Mouse (Mus musculus): ENCODE results near the gene Vmn1r28. TPM values are rescaled to one million over a fixed set of nuclear protein-coding genes. Genes with fewer than 3 reads are reported as not detected.
"Not testable (repeated sequence)": the region's sequence is repeated elsewhere in the genome, so short reads cannot be mapped to it uniquely, and the experiment has no call there.

Vmn1r28 gene
- total RNA-seq (2022) = not detected

DNA sequence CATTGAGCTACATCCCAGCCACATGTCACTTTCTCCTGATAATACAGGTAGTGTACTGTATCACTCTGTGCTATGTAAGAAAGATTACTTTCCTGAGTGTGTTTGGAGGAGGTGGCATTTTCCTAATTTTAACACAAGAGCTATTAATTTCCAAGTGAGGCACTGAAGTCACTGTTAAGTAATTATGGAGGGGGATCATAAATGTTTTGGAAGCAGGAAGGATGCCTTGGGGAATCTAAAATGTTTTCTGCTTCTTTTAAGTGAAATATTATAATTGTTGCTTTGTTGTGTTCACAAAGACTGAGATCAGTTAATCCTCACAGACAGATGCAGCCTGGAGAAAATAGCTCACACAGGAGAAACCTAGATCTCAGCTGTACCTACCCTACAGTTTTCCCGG, at the start of gene Vmn1r28:
Vmn1r28 (plus strand) TSS at position 301 of the 400 bp plus-strand sequence.
- no peak for DNase-seq (ENCODE audit: low spot score in 2 of 2)

DNA sequence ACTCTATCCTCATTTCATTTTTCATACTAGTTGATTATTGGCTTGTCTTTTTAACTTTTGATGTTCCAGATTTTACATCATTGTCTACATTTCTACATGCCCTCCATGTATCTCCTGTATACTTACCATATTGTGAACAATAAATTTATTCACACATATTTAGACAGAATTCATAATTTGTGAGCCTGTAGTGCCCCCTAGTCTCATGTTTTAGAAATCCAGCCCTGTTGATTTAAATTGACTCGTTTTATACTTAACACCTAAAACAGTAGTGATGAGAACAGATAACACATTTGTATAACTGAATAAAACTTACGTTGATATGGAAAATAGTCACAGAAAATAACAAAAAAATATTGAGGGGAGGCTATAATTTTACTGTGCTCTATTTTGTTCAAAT, 45.7 kb upstream of the Vmn1r28 start:
- DNase-seq (ENCODE audit: low spot score in 2 of 2) = no peak

DNA sequence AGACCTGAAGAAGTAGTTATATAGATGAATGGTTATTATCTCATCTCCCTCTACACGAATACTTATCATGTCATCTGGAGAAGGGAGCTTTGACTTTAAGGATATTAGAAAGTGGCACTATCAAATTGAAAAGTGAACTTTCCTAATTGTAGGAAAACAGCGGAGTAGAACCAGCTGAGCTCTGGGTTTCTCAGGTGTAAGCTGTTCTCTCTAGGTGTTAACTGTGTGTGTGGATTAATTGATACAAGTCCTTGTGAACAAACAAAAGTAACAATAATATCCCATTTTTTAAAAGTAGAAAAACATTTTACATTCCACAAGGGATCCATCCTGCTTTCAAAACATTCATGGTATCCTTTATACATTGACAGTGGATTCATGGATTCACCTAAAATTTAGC, 43.1 kb upstream of the Vmn1r28 start, which contains the start of gene Vmn1r27:
Vmn1r27 (minus strand) TSS at position 101 of the 400 bp plus-strand sequence.
- DNase-seq (ENCODE audit: low spot score in 2 of 2) = no peak

DNA sequence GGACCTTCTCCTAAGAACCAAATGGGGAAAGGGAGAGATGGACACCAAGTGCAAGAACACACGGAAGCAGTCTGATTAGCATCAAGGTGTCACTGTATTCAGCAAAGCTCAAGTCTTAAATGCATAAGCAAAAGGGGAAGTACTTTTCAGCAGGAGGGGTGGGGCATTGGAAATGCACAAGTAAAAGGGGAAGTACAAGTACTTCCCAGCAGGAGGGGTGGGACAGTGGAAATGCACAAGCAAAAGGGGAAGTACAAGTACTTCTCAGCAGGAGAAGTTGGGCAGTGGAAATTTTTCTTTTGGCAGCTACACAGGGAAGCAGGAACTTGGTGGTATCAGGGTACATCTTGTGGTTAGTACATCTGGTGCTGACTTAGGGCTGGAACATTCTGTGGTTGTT, 17.8 kb downstream of the Vmn1r28 start:
- DNase-seq (ENCODE audit: low spot score in 2 of 2) = not testable (repeated sequence)

DNA sequence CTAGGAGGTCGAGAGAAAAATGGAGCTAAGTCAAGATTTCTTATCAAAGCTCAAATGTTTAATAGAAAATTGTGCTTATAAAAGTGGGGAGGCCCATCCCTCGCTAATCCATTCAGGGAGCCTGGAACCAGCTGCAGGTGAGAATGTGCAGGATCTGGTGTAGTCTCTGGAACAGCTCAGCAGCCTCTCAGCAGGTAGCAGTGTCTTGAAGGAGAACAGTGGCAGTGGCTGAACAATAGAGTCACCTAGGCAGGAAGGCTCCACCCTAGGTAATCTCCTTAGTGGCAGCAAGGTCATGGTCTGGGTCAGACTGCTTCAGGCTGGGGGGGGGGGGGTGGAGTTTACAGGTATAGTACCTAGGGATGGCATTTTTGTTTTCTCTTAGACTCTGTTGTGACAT, 30.4 kb downstream of the Vmn1r28 start:
- DNase-seq (ENCODE audit: low spot score in 2 of 2) = no peak

DNA sequence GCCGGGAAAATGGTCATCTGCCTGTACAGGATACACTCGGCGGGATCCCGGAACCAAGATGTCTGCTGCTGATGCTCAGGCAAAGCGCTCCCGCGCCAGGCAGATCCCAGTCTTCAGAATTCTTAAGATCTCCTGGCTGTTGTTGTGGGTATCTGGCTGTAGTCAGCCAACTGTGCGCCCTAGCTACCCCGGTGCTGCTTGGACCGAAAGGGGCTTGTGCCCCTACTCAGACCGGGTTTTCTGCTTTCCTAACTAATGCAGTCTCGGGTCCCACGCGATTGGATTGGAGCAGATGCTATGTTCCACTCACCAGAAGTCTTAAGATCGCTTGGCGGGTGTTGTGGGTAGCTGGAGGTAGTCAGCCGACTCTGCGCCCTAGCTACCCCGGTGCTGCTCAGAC, 36.7 kb downstream of the Vmn1r28 start:
- not testable (repeated sequence) for DNase-seq (ENCODE audit: low spot score in 2 of 2)

DNA sequence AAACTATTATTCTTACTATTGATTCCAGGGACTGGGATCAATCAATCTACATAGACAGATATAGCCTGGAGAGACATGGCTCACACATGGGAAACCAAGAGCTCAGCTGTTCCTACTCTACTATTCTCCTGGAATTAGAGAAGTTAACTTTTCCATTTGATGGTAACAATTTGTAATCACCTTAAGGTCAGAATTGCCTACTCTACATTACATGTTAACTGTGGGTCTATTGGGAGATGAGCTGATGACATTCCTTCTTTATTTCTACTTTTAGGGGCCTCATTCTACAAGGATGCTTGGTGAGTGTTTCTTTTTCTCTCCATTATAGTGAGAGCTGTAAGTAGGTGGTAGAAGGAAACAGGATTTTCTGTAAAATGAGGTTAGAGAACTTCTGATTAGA, 39.4 kb downstream of the Vmn1r28 start, which contains the start of gene Vmn1r29:
Vmn1r29 (plus strand) TSS at position 301 of the 400 bp plus-strand sequence.
- DNase-seq (ENCODE audit: low spot score in 2 of 2) = no peak

Other genes starting within 250 kb of the Vmn1r28 start
- gene Vmn1r26, start 246.9 kb upstream of the Vmn1r28 start, total RNA-seq (2022) = not detected
- gene Vmn1r27, start 43.2 kb upstream of the Vmn1r28 start, total RNA-seq (2022) = not detected
- not detected for gene Vmn1r29, start 39.5 kb downstream of the Vmn1r28 start, total RNA-seq (2022)
- not detected for gene Vmn1r30, start 181.3 kb downstream of the Vmn1r28 start, total RNA-seq (2022)
- gene Vmn1r31, start 213.3 kb downstream of the Vmn1r28 start, total RNA-seq (2022) = not detected